Mouse (Mus musculus) stomach, postnatal 0 days (tissue): ENCODE results near the gene Cnga1.

Experiments
- CTCF ChIP-seq: IDR thresholded peaks from 2 replicates; pipeline ENCODE4 v1.5.1; 2016; ENCODE audit warnings: antibody characterized with exemption, low read depth, mild to moderate bottlenecking, moderate library complexity
- EP300 ChIP-seq: optimal IDR thresholded peaks from 2 replicates; pipeline ENCODE3; 2016; ENCODE audit warnings: antibody characterized with exemption

DNA sequence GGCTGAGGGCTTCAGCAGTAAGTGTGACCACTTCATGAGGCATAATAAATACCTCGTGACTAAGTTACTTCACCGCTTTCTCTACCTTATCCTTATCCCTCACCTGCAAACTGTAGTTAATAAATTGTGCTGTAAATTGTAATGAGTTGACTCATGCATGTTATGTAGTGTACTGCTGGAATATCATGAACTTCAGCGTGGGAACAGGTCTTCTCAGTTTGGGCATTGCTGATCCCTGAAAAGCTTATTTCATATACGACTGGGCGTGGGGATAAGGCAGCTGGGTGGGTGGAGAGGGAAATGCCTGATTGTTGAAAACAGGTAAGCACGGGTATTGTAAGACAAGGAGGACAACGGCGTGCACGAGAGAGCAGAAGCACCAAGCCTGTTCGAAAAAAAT is 2.9 kb upstream of the Cnga1 start:
- TF ChIP-seq CTCF: no peak
- no peak for TF ChIP-seq EP300
